Mouse (Mus musculus): ENCODE results near the gene Pdcd11. TPM values are rescaled to one million over a fixed set of nuclear protein-coding genes. Genes with fewer than 3 reads are reported as not detected.

Pdcd11 gene
- 10.9 and 11.0 TPM in 2 replicates for total RNA-seq (2014; rRNA removed)
- polyA plus RNA-seq (2015; fragmentation: Nextera tagmentation; extraction: Ambion mirVana) = 3.4 and 3.8 TPM in 2 replicates

GRCm38 (mm10) chr19:47090550-47091156 lies at the start of gene Pdcd11, which contains the start of gene Usmg5:
Gene Pdcd11 (plus strand): TSS chr19:47090768.
Gene Usmg5 (minus strand): TSS chr19:47090647.
- peak; percentile 98 for DNase-seq (ENCODE audit: low spot score)
- H3K9ac ChIP-seq (replicated peaks; ENCODE audit: low read length, poor library complexity, severe bottlenecking) = peak within 1 kb of the TSS; percentile 97
- H3K27me3 ChIP-seq (ENCODE audit: insufficient read depth, low read length) = no peaks in the 10 kb centered on the region
- peak within 1 kb of the TSS; percentile 86 for H3K4me3 ChIP-seq (ENCODE audit: low read depth, low read length)
- WGBS = under 1% methylated on average over 56 of the region's 56 CpGs
- peaks cover 8% of the 10 kb centered on the region for H3K4me1 ChIP-seq (ENCODE audit: insufficient read depth, low read length)
- no peak for TF ChIP-seq CTCF (IDR thresholded peaks at IDR 0.05)
- H3K4me2 ChIP-seq (ENCODE audit: low read depth, low read length, poor library complexity, severe bottlenecking) = peak within 1 kb of the TSS; percentile 84
- H3K36me3 ChIP-seq (ENCODE audit: insufficient read depth, low read length) = peaks cover 17% of the 10 kb centered on the region
- H3K27ac ChIP-seq (ENCODE audit: low read depth, low read length) = peak within 1 kb of the TSS; percentile 93
- H3K9me3 ChIP-seq (ENCODE audit: low read length) = no peaks in the 10 kb centered on the region
- peak; percentile 98 for ATAC-seq (ENCODE audit: low FRiP score)

GRCm38 (mm10) chr19:47043608-47044007 lies 47.0 kb upstream of the Pdcd11 start:
- Histone ChIP-seq H3K4me2 (ENCODE audit: low read depth, low read length, poor library complexity, severe bottlenecking) (no peak overlapping the region), H3K4me3 (ENCODE audit: low read depth, low read length) (no peak overlapping the region), H3K27me3 (ENCODE audit: insufficient read depth, low read length) (no peaks in the 10 kb centered on the region), H3K9me3 (ENCODE audit: low read length) (no peaks in the 10 kb centered on the region), H3K4me1 (ENCODE audit: insufficient read depth, low read length) (no peaks in the 10 kb centered on the region), H3K36me3 (ENCODE audit: insufficient read depth, low read length) (peaks cover 35% of the 10 kb centered on the region), H3K9ac (replicated peaks; ENCODE audit: low read length, poor library complexity, severe bottlenecking) (no peak overlapping the region), H3K27ac (ENCODE audit: low read depth, low read length) (no peak overlapping the region)
- 92% methylated on average over 3 of the region's 3 CpGs for WGBS
- ATAC-seq (ENCODE audit: low FRiP score) = no peak
- TF ChIP-seq CTCF (IDR thresholded peaks at IDR 0.05) = peak; percentile 69
- peak; percentile 58 for DNase-seq (ENCODE audit: low spot score)

GRCm38 (mm10) chr19:47046343-47046742 lies 44.2 kb upstream of the Pdcd11 start:
- ATAC-seq (ENCODE audit: low FRiP score) = no peak
- 96% methylated on average over 1 of the region's 1 CpGs for WGBS
- peak; percentile 54 for TF ChIP-seq CTCF (IDR thresholded peaks at IDR 0.05)

GRCm38 (mm10) chr19:47047236-47047833 lies 43.2 kb upstream of the Pdcd11 start:
- WGBS = 89% methylated on average over 13 of the region's 13 CpGs
- DNase-seq (ENCODE audit: low spot score) (no peak), ATAC-seq (ENCODE audit: low FRiP score) (no peak)
- no peak overlapping the region for H3K4me3 ChIP-seq (ENCODE audit: low read depth, low read length)
- H3K36me3 ChIP-seq (ENCODE audit: insufficient read depth, low read length) = peaks cover 19% of the 10 kb centered on the region
- no peak for TF ChIP-seq CTCF (IDR thresholded peaks at IDR 0.05)
- no peaks in the 10 kb centered on the region for H3K9me3 ChIP-seq (ENCODE audit: low read length)
- H3K4me2 ChIP-seq (ENCODE audit: low read depth, low read length, poor library complexity, severe bottlenecking) = no peak overlapping the region
- no peak overlapping the region for H3K27ac ChIP-seq (ENCODE audit: low read depth, low read length)
- H3K4me1 ChIP-seq (ENCODE audit: insufficient read depth, low read length) = peaks cover 4% of the 10 kb centered on the region; the same call in 1 of the 2 replicates
- H3K9ac ChIP-seq (replicated peaks; ENCODE audit: low read length, poor library complexity, severe bottlenecking) = no peak overlapping the region
- H3K27me3 ChIP-seq (ENCODE audit: insufficient read depth, low read length) = no peaks in the 10 kb centered on the region

More at GRCm38 (mm10) chr19:47046343-47046742, 44.2 kb upstream of the Pdcd11 start:
- Histone ChIP-seq H3K27ac (ENCODE audit: low read depth, low read length) (no peak overlapping the region), H3K36me3 (ENCODE audit: insufficient read depth, low read length) (peaks cover 19% of the 10 kb centered on the region), H3K9me3 (ENCODE audit: low read length) (no peaks in the 10 kb centered on the region), H3K4me2 (ENCODE audit: low read depth, low read length, poor library complexity, severe bottlenecking) (no peak overlapping the region), H3K4me3 (ENCODE audit: low read depth, low read length) (no peak overlapping the region), H3K4me1 (ENCODE audit: insufficient read depth, low read length) (peaks cover 4% of the 10 kb centered on the region; the same call in 1 of the 2 replicates), H3K9ac (replicated peaks; ENCODE audit: low read length, poor library complexity, severe bottlenecking) (no peak overlapping the region), H3K27me3 (ENCODE audit: insufficient read depth, low read length) (no peaks in the 10 kb centered on the region)
- DNase-seq (ENCODE audit: low spot score) = no peak

DNA sequence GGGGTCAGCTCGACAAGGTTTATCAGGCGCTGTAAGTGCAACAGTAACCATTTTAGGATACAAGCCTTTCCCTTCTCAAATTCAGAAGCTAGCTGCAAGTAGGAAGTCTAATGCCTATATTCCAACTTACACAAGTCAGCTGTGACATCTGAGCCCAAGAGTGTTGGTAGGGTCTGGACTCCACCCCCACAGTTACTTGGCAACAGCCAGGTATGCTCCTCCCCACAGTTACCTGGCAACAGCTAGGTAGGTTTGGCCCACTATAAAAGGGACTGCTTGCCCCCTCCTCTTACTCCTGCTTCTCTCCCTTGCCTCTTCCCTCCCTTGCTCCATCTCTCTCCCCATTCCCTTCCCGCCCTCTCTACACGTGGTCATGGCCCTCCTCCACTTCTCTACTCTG lies 41.5 kb upstream of the Pdcd11 start:
- peaks cover 16% of the 10 kb centered on the region for H3K36me3 ChIP-seq (ENCODE audit: insufficient read depth, low read length)
- H3K9me3 ChIP-seq (ENCODE audit: low read length) = no peaks in the 10 kb centered on the region
- WGBS = 65% methylated on average over 4 of the region's 4 CpGs
- H3K4me1 ChIP-seq (ENCODE audit: insufficient read depth, low read length) = peaks cover 4% of the 10 kb centered on the region; the same call in 1 of the 2 replicates
- no peaks in the 10 kb centered on the region; the same call in 1 of the 2 replicates for H3K27me3 ChIP-seq (ENCODE audit: insufficient read depth, low read length)
- DNase-seq (ENCODE audit: low spot score) = no peak
- H3K9ac ChIP-seq (replicated peaks; ENCODE audit: low read length, poor library complexity, severe bottlenecking) = no peak overlapping the region
- no peak overlapping the region for H3K4me3 ChIP-seq (ENCODE audit: low read depth, low read length)
- TF ChIP-seq CTCF (IDR thresholded peaks at IDR 0.05) = no peak
- peak overlapping the region; percentile 77; the same call in 1 of the 2 replicates for H3K4me2 ChIP-seq (ENCODE audit: low read depth, low read length, poor library complexity, severe bottlenecking)
- ATAC-seq (ENCODE audit: low FRiP score) = no peak
- no peak overlapping the region for H3K27ac ChIP-seq (ENCODE audit: low read depth, low read length)

DNA sequence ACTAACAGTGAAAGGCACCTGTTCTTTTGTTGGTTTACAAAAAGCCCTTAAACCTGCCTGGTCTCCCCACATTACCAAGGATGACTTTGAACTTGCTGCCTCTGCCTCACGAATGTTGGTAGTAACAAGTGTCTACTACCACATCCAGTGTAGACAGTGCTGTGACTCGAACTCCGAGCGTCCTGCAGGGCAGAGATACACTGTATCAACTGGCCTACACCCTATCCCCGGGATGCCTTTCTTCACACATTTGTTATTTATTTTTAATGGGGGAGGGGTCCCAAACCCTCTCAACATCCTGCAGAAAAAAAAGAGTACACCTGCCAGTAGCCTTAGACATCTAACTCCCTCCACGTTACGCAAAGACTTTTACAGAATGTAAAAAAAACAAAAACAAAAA lies 40.7 kb upstream of the Pdcd11 start:
- WGBS = 7% methylated on average over 7 of the region's 7 CpGs
- ATAC-seq (ENCODE audit: low FRiP score) = no peak

More for the DNA sequence above, 40.7 kb upstream of the Pdcd11 start:
- no peak for DNase-seq (ENCODE audit: low spot score)
- no peak for TF ChIP-seq CTCF (IDR thresholded peaks at IDR 0.05)
- H3K27ac ChIP-seq (ENCODE audit: low read depth, low read length) = no peak overlapping the region
- peak overlapping the region; percentile 97 for H3K4me3 ChIP-seq (ENCODE audit: low read depth, low read length)
- H3K9me3 ChIP-seq (ENCODE audit: low read length) = no peaks in the 10 kb centered on the region
- no peaks in the 10 kb centered on the region; the same call in 1 of the 2 replicates for H3K27me3 ChIP-seq (ENCODE audit: insufficient read depth, low read length)
- H3K4me2 ChIP-seq (ENCODE audit: low read depth, low read length, poor library complexity, severe bottlenecking) = peak overlapping the region; percentile 77
- peak overlapping the region; percentile 90 for H3K9ac ChIP-seq (replicated peaks; ENCODE audit: low read length, poor library complexity, severe bottlenecking)
- H3K36me3 ChIP-seq (ENCODE audit: insufficient read depth, low read length) = peaks cover 16% of the 10 kb centered on the region
- peaks cover 4% of the 10 kb centered on the region; the same call in 1 of the 2 replicates for H3K4me1 ChIP-seq (ENCODE audit: insufficient read depth, low read length)

All from midbrain, postnatal 0 days (tissue).